Mouse (Mus musculus) kidney, adult 2 months (tissue): ENCODE results near the gene Srr.

ENCODE experiments used
- CTCF ChIP-seq: fragments of 200-500 bp; conservative IDR thresholded peaks from 2 replicates; pipeline ENCODE4 v1.5.1; 2011; ENCODE audit warnings: low read depth, mild to moderate bottlenecking, control low read depth, low read length, moderate library complexity, mixed read lengths; ENCODE audit not compliant: insufficient read depth, insufficient read length
- POLR2A ChIP-seq: fragments of 200-500 bp; IDR thresholded peaks from one replicate; pipeline ENCODE4 v1.6.1; 2011; ENCODE audit warnings: low read depth, low read length, control low read depth

- TF ChIP-seq CTCF = no peak
- TF ChIP-seq POLR2A = no peak
Observed at GRCm38 (mm10) chr11:74901555-74901954, 24.2 kb downstream of the Srr start.
